Mouse (Mus musculus) kidney, adult 9 months (tissue): ENCODE data around the gene Epha5.

Experiments
- DNase-seq: peaks from one replicate; pipeline ENCODE4 v3.0.0; 2022

Epha5 gene

GRCm38 (mm10) chr5:84417062-84417879, at the start of gene Epha5:
Gene Epha5 (minus strand): TSS chr5:84417382.
- peak; percentile 24 for DNase-seq

- no peak for DNase-seq
Measured at GRCm38 (mm10) chr5:84456216-84456615, 39.0 kb upstream of the Epha5 start.

DNA sequence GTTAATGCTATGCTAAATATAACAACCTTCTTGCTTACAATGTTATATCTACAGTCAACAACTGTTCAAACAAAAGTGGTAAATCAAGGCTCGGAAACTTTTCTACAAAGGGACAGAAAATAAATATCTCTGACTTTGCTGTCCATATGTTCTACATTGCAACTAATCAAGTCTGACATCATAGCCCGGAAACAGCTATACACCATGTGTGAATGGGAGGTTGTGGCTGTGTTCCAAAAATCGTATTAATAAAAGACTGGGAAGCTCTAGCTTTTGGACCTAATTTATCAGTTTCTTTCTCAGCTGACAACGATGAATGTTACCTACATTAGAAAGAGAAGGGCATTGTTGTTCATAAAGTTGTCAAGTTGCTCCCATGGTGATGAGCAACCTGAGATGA, 37.5 kb upstream of the Epha5 start:
- no peak for DNase-seq

GRCm38 (mm10) chr5:84453839-84454238, 36.7 kb upstream of the Epha5 start:
- DNase-seq = no peak

DNA sequence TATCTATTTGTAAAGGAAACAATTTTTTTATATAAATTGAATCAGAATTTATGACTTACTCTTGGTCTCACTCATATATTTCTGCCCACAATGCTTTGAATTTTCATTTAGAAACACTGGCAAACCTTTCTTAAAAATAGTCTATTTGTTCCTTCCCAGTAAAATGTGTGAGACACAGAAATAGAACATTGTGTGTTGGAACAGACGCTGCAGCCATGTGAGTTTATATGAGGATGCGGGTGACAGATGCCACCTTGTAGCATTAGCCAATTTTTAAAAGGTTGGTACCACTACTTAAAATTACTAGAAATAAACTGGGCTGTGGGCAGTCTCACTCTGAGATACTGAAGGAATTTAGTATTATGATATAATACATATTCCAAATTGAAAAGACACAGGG, 23.1 kb upstream of the Epha5 start:
- DNase-seq = no peak

DNA sequence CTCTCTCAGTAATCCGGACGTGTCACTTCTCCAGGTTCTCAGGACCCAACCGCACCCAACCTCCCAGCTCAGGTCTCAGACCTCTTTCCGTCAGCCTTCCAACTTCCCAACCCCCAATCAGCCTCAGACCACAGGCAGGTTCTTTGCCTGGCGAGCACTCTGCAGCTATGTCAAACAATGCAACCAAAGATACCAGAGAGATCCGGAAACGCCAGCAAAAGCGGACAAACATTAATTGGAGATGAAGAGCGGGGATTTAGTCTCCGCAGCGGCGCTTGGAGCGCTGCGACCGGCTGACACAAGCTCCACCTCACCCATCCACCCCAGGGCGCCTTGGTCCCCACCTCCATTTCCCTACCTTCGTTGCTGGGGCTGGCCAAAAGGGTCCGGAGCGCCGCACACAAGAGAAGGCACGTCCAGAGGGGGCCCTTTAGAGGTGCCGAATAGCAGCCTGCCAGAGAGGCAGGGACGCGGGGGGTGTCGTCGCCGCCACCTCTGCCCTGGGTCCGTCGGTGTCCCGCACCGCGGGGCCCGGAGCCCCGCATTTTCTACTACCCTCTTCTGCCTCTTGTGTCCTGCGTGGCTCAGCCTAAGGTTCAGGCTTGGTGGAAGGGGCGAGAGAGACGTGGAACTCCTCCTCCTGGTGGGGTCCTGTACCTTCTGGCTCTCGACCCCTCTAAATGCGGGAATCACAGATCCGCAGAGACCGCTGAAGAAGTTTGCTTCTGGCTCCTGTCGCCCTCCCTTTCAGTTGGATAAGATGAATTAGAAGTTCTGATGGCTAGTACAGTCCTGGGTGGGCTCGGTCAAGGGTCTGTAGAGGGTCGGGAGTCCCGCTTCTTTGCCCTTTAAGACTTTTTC, 991 bp downstream of the Epha5 start:
- DNase-seq = no peak

- DNase-seq = no peak
Measured at GRCm38 (mm10) chr5:84414931-84415431, 2.2 kb downstream of the Epha5 start.

DNA sequence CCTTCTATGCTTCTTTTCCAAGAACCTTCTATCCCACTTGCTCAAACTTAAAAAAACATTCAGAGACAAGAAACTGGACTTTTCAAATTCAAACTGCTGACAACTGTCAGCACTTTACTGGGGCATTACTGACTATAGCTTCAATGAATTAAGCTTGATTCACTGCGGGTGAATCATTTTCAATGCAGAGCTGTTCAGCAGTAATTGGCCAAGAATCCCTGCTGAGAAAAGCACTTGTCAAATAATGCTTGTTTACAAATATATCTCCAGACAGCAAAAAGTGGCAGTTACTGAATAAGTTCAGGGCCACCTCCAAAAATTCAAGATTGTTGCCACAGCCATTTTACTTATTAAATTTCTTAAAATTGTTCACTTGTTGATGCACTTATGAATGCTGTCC, 4.2 kb downstream of the Epha5 start:
- no peak for DNase-seq

- no peak for DNase-seq
Measured at GRCm38 (mm10) chr5:84408370-84408769, 8.8 kb downstream of the Epha5 start.

DNA sequence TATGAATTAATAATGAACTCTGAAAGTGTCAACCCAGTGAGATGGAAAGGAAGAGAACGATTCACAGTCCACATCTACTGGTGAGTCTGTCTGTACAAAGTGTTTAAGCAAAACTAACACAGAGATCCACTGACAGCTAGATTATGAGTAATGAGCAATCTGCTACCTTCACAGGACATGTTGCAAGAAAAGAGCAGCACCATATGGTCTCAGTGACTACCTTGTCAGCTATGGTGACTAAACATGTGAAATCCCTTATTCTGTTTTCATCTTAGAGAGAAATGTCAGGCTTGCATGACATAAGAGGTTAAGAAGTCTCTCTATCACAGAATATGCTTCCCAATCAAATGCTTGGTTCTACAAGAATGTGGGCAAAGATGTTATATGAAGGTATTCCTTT, 20.1 kb downstream of the Epha5 start:
- DNase-seq = no peak

GRCm38 (mm10) chr5:84365334-84365733, 51.8 kb downstream of the Epha5 start:
- no peak for DNase-seq

GRCm38 (mm10) chr5:84359430-84359829, 57.8 kb downstream of the Epha5 start:
- no peak for DNase-seq

- DNase-seq = no peak
Measured at GRCm38 (mm10) chr5:84353069-84353468, 64.1 kb downstream of the Epha5 start.

- no peak for DNase-seq
Measured at GRCm38 (mm10) chr5:84346728-84347499, 70.3 kb downstream of the Epha5 start.

DNA sequence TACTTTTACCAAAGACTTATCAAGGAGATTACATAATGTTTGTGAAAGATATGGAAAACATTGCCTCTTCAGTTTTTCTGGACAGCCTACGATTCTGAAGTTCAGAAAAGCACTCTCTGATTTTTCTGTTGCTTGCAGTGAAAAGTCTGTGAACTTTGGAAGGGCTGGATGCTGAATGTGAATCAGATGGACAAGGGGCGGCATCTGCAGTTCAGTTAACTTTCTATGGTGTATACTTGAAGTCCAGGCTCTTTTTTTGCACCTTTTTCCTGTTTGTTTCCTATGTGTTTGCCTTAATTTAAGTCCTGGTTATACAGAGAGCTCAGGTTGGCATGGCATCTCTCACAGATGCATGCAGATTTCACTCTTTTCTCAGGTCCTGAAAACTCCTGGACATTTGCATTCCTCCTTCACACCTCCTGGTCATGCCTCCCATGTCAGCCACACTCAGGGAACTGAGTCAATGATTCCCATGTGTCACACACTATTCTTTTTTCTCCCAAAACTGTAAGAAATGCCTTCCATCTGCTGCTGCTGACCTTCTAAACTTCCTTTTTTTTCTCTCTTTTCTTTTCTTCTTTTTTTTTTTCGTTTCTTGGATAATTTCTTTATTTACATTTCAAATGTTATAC, 81.2 kb downstream of the Epha5 start:
- DNase-seq = no peak

- DNase-seq = no peak
Measured at GRCm38 (mm10) chr5:84334481-84334880, 82.7 kb downstream of the Epha5 start.

GRCm38 (mm10) chr5:84331631-84332030, 85.6 kb downstream of the Epha5 start:
- no peak for DNase-seq

GRCm38 (mm10) chr5:84320553-84320952, 96.6 kb downstream of the Epha5 start:
- no peak for DNase-seq

GRCm38 (mm10) chr5:84320138-84320537, 97.0 kb downstream of the Epha5 start:
- DNase-seq = no peak

DNA sequence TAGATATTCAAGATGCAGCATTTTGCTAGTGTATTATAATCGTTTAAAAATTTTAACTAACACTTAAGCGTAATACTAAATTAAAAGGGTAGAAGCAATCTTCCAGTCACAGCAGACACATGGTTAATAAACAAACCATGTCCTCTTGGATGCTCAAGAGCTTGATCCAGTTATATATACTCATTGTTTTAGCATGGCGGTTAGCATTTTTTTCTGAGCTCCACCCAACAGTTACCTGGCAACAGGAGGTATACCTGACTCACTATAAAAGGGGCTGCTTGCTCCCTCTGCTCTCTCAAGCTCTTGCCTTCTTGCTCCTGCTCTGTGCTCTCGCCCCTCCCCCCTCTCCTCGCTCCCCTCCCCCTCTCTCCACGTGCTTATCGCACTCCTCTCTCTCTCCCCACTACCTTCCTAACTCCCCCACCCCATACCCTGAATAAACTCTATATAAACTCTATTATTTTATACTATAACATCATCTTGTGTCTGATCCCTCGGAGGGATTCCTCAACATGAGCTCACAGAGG, 98.3 kb downstream of the Epha5 start:
- no peak for DNase-seq

- DNase-seq = no peak
Measured at GRCm38 (mm10) chr5:84317839-84318238, 99.3 kb downstream of the Epha5 start.

GRCm38 (mm10) chr5:84313619-84314018, 103.6 kb downstream of the Epha5 start:
- no peak for DNase-seq
